In genomic region chr3:89997791-89998495, GRCm38 (mm10) we compare ENCODE assay signal across 8 mouse cellular contexts. TPM values are rescaled to one million over a fixed set of nuclear protein-coding genes. Genes with fewer than 3 reads are reported as not detected.
DNase-seq lines count a peak whose midpoint lies in the region; ATAC-seq lines count a peak whose summit lies in the region.

No protein-coding gene starts in this region.

- H3K27ac ChIP-seq in macrophage = peak overlapping the region; percentile 84

- peak overlapping the region; percentile 97 for H3K4me3 ChIP-seq in macrophage (ENCODE audit: inconsistent target)

- ATAC-seq in CD4-positive, CD25-positive, alpha-beta regulatory T cell, adult 4 months = no peak
- ATAC-seq in common myeloid progenitor, adult 5-6 weeks (replicated peaks; ENCODE audit: low read depth, poor library complexity, severe bottlenecking) = peak; percentile 30

- no peaks in the 10 kb centered on the region for H3K27me3 ChIP-seq in splenic B cell, adult 2 months (ENCODE audit: control insufficient read depth, insufficient read depth, low read length, poor library complexity, severe bottlenecking)

- peak; percentile 49 for DNase-seq in CD4-positive, CD25-positive, alpha-beta regulatory T cell, adult 2 months (ENCODE audit: low read depth, low spot score)
- DNase-seq in B cell, adult 2 months = peak; percentile 11 to 28
- peak; percentile 46 to 57 for DNase-seq in frontal cortex, postnatal 36 days (ENCODE audit: low spot score in 2 of 2)
- DNase-seq in layer of hippocampus, postnatal 14 days (ENCODE audit: low spot score in 2 of 2) = peak; percentile 19 to 24
- DNase-seq in splenic B cell, adult 2 months (ENCODE audit: low read depth, low spot score) = peak; percentile 31

- 6% methylated on average over 13 of the region's 23 CpGs for WGBS in macrophage (ENCODE audit: missing documents)

- peaks cover 20% of the 10 kb centered on the region for H3K79me2 ChIP-seq in macrophage (ENCODE audit: inconsistent target)

- peaks cover 34% of the 10 kb centered on the region for H3K36me3 ChIP-seq in macrophage (ENCODE audit: inconsistent target)
- H3K36me3 ChIP-seq in splenic B cell, adult 2 months (ENCODE audit: control insufficient read depth, insufficient read depth, low read length, poor library complexity, severe bottlenecking) = peaks cover 9% of the 10 kb centered on the region; the same call in 1 of the 2 replicates

RNA-seq across cellular contexts. Expression of gene Hax1, which starts 0.6 kb away (rescaled TPM):
- polyA plus RNA-seq in CD4-positive, CD25-positive, alpha-beta regulatory T cell, adult 4 months (2017; shearing (Covaris generic)) = 10 to 100 TPM; 69.2 to 70.3 TPM
- 73.2 and 87.5 TPM in 2 replicates for total RNA-seq in common myeloid progenitor, adult 5-6 weeks (2017)
- 10 to 100 TPM; 67.8 to 71.8 TPM for total RNA-seq in layer of hippocampus, postnatal 14 days (2021)
- total RNA-seq in macrophage (2018; cell fraction: chromatin; rRNA removed) = 100 to 1,000 TPM in 13 of 26 experiments, 10 to 100 TPM in 13; 48.7 to 156 (median 100) TPM
- total RNA-seq in macrophage (2018; cell fraction: cytosol; rRNA removed) = 100 to 1,000 TPM in 16 of 26 experiments, 10 to 100 TPM in 10; 79.7 to 159 (median 118) TPM
- 100 to 1,000 TPM in 14 of 26 experiments, 10 to 100 TPM in 12; 43.9 to 145 (median 106) TPM for total RNA-seq in macrophage (2018; cell fraction: nucleus; rRNA removed)
- polyA plus RNA-seq in macrophage (2018) = 77.9 to 113 TPM (median 113 TPM) in 3 replicates

RNA-seq across cellular contexts. Expression of gene Atp8b2, which starts 34.6 kb away (rescaled TPM):
- polyA plus RNA-seq in CD4-positive, CD25-positive, alpha-beta regulatory T cell, adult 4 months (2017; shearing (Covaris generic)) = 10 to 100 TPM; 17.8 to 24.6 TPM
- total RNA-seq in common myeloid progenitor, adult 5-6 weeks (2017) = 14.8 and 16.5 TPM in 2 replicates
- total RNA-seq in layer of hippocampus, postnatal 14 days (2021) = 10 to 100 TPM; 77.3 to 93.0 TPM
- total RNA-seq in macrophage (2018; cell fraction: chromatin; rRNA removed) = 100 to 1,000 TPM in 1 of 26 experiments, 10 to 100 TPM in 22, 1 to 10 TPM in 3; 5.4 to 106 (median 49.9) TPM
- 10 to 100 TPM in 15 of 26 experiments, 1 to 10 TPM in 11; 5.0 to 15.7 (median 10.8) TPM for total RNA-seq in macrophage (2018; cell fraction: cytosol; rRNA removed)
- 10 to 100 TPM in 25 of 26 experiments, 1 to 10 TPM in 1; 9.4 to 81.2 (median 22.3) TPM for total RNA-seq in macrophage (2018; cell fraction: nucleus; rRNA removed)
- polyA plus RNA-seq in macrophage (2018) = 8.0 to 10.1 TPM (median 10.0 TPM) in 3 replicates

RNA-seq across cellular contexts. Expression of gene 4933434E20Rik, which starts 53.5 kb away (rescaled TPM):
- 100 to 1,000 TPM; 371 to 424 TPM for polyA plus RNA-seq in CD4-positive, CD25-positive, alpha-beta regulatory T cell, adult 4 months (2017; shearing (Covaris generic))
- 28.8 and 34.0 TPM in 2 replicates for total RNA-seq in common myeloid progenitor, adult 5-6 weeks (2017)
- 10 to 100 TPM; 81.6 to 84.9 TPM for total RNA-seq in layer of hippocampus, postnatal 14 days (2021)
- 100 to 1,000 TPM in 5 of 26 experiments, 10 to 100 TPM in 21; 24.1 to 132 (median 60.5) TPM for total RNA-seq in macrophage (2018; cell fraction: chromatin; rRNA removed)
- total RNA-seq in macrophage (2018; cell fraction: cytosol; rRNA removed) = 100 to 1,000 TPM in 1 of 26 experiments, 10 to 100 TPM in 25; 53.3 to 105 (median 84.5) TPM
- total RNA-seq in macrophage (2018; cell fraction: nucleus; rRNA removed) = 100 to 1,000 TPM in 3 of 26 experiments, 10 to 100 TPM in 23; 38.8 to 131 (median 65.2) TPM
- 49.4 to 76.1 TPM (median 71.0 TPM) in 3 replicates for polyA plus RNA-seq in macrophage (2018)

RNA-seq across cellular contexts. Expression of gene Ubap2l, which starts 54.5 kb away (rescaled TPM):
- 100 to 1,000 TPM; 226 to 315 TPM for polyA plus RNA-seq in CD4-positive, CD25-positive, alpha-beta regulatory T cell, adult 4 months (2017; shearing (Covaris generic))
- total RNA-seq in common myeloid progenitor, adult 5-6 weeks (2017) = 180 and 186 TPM in 2 replicates
- total RNA-seq in layer of hippocampus, postnatal 14 days (2021) = 100 to 1,000 TPM; 182 to 186 TPM
- 1,000 to 10,000 TPM in 2 of 26 experiments, 100 to 1,000 TPM in 24; 542 to 1,238 (median 895) TPM for total RNA-seq in macrophage (2018; cell fraction: chromatin; rRNA removed)
- 100 to 1,000 TPM; 154 to 236 (median 177) TPM for total RNA-seq in macrophage (2018; cell fraction: cytosol; rRNA removed)
- 100 to 1,000 TPM; 251 to 705 (median 435) TPM for total RNA-seq in macrophage (2018; cell fraction: nucleus; rRNA removed)
- polyA plus RNA-seq in macrophage (2018) = 160 to 411 TPM (median 185 TPM) in 3 replicates
